Mouse (Mus musculus): ENCODE data around the gene Hpd.
"Not testable (repeated sequence)": the region's sequence is repeated elsewhere in the genome, so short reads cannot be mapped to it uniquely, and the experiment has no call there.

Hpd gene

GRCm38 (mm10) chr5:123182651-123183050 is at the start of gene Hpd:
TSS of gene Hpd (minus strand) at chr5:123182727.
- DNase-seq (ENCODE audit: low spot score in 2 of 2) = no peak

GRCm38 (mm10) chr5:123232180-123232579 is 49.7 kb upstream of the Hpd start:
- no peak for DNase-seq (ENCODE audit: low spot score in 2 of 2)

- DNase-seq (ENCODE audit: low spot score in 2 of 2) = no peak
Measured at GRCm38 (mm10) chr5:123229296-123229695, 46.8 kb upstream of the Hpd start.

GRCm38 (mm10) chr5:123228524-123228922 is 46.0 kb upstream of the Hpd start:
- DNase-seq (ENCODE audit: low spot score in 2 of 2) = no peak

GRCm38 (mm10) chr5:123227762-123228523 is 45.4 kb upstream of the Hpd start:
- DNase-seq (ENCODE audit: low spot score in 2 of 2) = peak; percentile 91 to 95

- no peak for DNase-seq (ENCODE audit: low spot score in 2 of 2)
Measured at GRCm38 (mm10) chr5:123226851-123227250, 44.3 kb upstream of the Hpd start.

- DNase-seq (ENCODE audit: low spot score in 2 of 2) = not testable (repeated sequence)
Measured at GRCm38 (mm10) chr5:123223861-123224260, 41.3 kb upstream of the Hpd start.

GRCm38 (mm10) chr5:123223051-123223410 is 40.5 kb upstream of the Hpd start:
- no peak for DNase-seq (ENCODE audit: low spot score in 2 of 2)

DNA sequence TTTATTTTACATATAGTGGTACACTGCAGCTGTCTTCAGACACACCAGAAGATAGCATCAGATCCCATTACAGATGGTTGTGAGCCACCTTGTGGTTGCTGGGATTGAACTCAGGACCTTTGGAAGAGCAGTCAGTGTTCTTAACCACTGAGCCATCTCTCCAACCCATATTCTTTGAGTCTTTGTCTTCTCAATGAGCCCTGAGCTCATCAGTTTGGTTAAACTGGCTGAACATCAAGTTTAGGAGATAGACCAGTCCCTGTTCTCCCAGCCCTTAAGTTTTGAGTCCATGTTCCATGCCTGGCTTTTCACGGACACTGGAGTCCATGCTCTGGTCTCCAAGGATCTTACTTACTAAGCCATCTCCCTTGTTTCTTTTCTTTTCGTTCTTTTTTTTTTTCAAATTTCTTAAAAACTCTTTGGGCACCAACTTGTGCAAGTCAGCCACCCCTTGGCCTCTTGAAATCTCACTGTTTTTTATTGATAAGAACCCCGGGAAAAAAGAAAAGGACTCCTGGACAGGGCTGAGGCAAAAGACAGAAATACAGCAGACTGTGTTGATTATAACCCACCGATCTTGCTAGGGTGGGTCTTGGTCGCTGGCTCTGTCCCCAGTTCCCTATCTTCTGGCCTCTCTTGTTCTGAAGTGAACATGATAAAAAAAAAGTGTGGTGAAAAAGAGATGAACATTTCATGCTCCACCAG is 40.0 kb upstream of the Hpd start:
- DNase-seq (ENCODE audit: low spot score in 2 of 2) = not testable (repeated sequence)

DNA sequence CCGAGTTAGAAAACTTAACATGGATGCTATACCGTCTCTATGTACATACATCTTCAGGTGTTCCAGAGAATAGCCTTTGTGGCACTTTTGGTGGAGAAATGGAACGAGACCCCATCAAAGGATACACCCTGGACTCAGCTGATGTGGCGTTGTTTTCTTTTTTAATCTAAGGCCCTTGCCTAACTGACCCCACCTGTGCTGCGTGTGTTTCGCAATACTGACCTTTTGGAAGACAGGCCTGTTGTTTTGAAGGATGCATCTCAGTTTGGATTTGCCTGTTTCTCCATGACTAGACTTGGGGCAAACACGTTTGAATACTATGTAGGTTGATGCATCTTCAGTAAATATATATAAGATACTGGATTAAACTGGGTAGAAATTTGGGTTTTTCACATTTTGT is 21.1 kb upstream of the Hpd start:
- DNase-seq (ENCODE audit: low spot score in 2 of 2) = not testable (repeated sequence)

GRCm38 (mm10) chr5:123202771-123203170 is 20.2 kb upstream of the Hpd start:
- DNase-seq (ENCODE audit: low spot score in 2 of 2) = not testable (repeated sequence)

DNA sequence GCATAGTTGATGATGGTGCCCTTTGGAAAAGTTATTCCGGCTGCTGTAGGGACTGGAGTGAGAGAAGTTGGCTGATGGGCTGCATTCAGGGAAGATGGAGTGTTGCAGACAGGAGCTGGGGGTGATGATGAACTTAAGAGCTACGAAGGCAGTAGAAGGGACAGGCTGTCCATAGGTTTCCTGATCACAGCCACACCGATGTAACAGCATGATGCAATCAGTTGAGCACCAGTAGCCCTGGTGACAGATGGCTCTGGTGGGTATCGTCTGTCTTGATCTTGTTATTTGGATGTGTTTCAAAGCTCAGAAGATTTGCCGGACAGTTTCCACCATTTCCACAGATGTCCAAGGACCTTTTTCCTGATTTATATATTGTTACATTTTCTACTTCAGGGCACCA is 19.5 kb upstream of the Hpd start:
- DNase-seq (ENCODE audit: low spot score in 2 of 2) = no peak

GRCm38 (mm10) chr5:123201523-123201892 is 19.0 kb upstream of the Hpd start:
- no peak for DNase-seq (ENCODE audit: low spot score in 2 of 2)

GRCm38 (mm10) chr5:123200816-123201522 is 18.4 kb upstream of the Hpd start:
- not testable (repeated sequence) for DNase-seq (ENCODE audit: low spot score in 2 of 2)

GRCm38 (mm10) chr5:123198523-123198922 is 16.0 kb upstream of the Hpd start:
- no peak for DNase-seq (ENCODE audit: low spot score in 2 of 2)

DNA sequence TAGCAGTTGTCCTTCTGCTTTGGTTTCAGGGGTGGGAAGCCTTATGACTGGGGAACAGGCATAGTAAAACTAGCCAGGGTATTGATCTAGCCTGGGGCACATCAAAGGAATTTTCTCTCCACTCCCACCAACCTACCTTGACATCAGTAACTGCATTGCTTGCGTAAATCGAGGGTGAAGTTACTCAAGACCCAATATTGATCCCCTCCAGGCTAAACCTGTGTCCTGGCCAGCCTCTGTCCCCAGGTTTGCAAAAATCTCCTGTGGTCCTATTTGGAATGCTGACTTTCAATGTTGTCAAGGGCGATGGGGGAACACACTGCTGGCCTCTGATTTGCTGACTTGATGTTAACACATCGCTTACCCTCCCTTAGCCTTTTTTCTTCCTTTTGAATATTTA is 14.2 kb upstream of the Hpd start:
- no peak for DNase-seq (ENCODE audit: low spot score in 2 of 2)

GRCm38 (mm10) chr5:123195500-123196000 is 13.0 kb upstream of the Hpd start:
- no peak for DNase-seq (ENCODE audit: low spot score in 2 of 2)

- no peak for DNase-seq (ENCODE audit: low spot score in 2 of 2)
Measured at GRCm38 (mm10) chr5:123194856-123195255, 12.3 kb upstream of the Hpd start.

DNA sequence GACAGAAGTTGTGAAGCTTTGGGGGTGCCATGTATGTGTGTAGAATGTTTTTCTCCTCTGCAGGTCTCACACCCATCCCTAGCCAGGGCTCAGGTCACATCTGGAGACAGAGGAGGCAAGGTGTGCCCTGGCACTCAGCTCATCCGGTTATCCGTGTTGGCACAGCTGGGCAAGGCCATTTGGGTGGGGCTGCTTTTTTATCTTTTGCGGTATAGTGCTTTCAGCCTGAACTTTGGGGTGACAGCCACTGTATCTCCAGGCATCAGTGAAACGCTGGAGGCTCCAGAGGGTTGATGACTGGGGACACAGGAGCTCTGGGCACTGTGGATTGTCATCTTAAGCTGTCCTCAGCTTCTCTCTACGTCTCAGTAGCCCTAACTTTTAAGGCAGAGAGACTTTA is 10.9 kb upstream of the Hpd start:
- DNase-seq (ENCODE audit: low spot score in 2 of 2) = no peak

GRCm38 (mm10) chr5:123192606-123193150 is 10.2 kb upstream of the Hpd start:
- no peak for DNase-seq (ENCODE audit: low spot score in 2 of 2)

DNA sequence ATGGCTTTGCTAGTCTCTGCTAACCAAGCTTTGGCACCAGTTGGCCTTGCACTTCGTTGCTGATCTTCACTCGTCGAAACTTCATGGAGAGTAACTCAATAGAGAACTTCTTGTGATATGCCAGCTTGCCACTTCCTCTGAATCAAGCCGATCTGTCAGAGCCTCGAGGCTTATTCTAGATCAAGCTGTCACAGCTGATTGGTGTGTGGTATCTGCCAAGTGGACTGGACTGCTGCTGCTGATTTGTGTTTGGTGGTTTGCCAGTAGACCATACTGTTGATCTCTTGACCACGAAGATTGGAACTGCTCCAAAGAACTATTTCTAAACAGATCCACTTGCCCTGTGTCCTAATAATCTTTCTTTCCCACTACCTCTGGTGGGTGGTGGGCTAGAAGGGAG is 8.9 kb upstream of the Hpd start:
- no peak for DNase-seq (ENCODE audit: low spot score in 2 of 2)

DNA sequence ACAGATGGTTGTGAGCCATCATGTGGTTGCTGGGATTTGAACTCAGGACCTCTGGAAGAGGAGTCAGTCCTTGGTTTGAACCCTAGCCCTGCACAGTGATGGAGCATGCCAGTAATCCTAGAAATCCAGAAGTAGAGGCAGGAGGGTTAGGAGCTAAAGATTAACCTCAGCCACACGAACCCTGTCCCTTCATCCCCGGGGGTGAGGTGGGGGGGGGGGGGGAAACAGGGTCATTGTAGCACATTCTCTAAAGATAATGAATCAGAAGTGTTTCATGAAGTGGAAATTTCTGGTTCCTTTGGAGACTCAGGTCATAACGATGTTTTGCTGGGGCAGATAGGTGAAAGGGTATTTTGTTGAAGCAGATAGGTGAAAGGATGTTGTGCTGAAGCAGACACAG is 8.4 kb upstream of the Hpd start:
- no peak for DNase-seq (ENCODE audit: low spot score in 2 of 2)
